Mouse (Mus musculus): ENCODE measurements around the gene Klf13. TPM values are rescaled to one million over a fixed set of nuclear protein-coding genes. Genes with fewer than 3 reads are reported as not detected.

Gene Klf13
- polyA plus RNA-seq, 1 experiment from 2014 or later, result 23.1 TPM

Other genes with a start within 250 kb of the Klf13 start
- gene E030018B13Rik, start 22.1 kb downstream of the Klf13 start, polyA plus RNA-seq (2015; fragmentation: Nextera tagmentation; extraction: Ambion mirVana), result not detected in 2 replicates
- gene Trpm1, start 214.9 kb upstream of the Klf13 start, polyA plus RNA-seq (2015; fragmentation: Nextera tagmentation; extraction: Ambion mirVana), result not detected in 2 replicates

All from intestine, embryonic 16.5 days (tissue).